Mouse (Mus musculus): ENCODE results near the gene Smyd2. TPM values are rescaled to one million over a fixed set of nuclear protein-coding genes. Genes with fewer than 3 reads are reported as not detected.

Smyd2 gene
- polyA plus RNA-seq, 1 experiment from 2014 or later: 87.3 TPM

GRCm38 (mm10) chr1:189916422-189917125, 5.6 kb downstream of the Smyd2 start:
- WGBS: 49% methylated on average over 10 of the region's 10 CpGs
- H3K27ac ChIP-seq: no peak overlapping the region
- no peaks in the 10 kb centered on the region for H3K9me3 ChIP-seq
- no peak overlapping the region for H3K4me2 ChIP-seq (replicated peaks)
- peaks cover 52% of the 10 kb centered on the region for H3K4me1 ChIP-seq
- no peaks in the 10 kb centered on the region for H3K27me3 ChIP-seq
- H3K9ac ChIP-seq: 0 out of 2 replicates have a peak overlapping the region, but pooled peaks have one; percentile 19
- no peak overlapping the region for H3K4me3 ChIP-seq
- H3K36me3 ChIP-seq: peaks cover 9% of the 10 kb centered on the region
- no peak for ATAC-seq (ENCODE audit: low FRiP score, low read depth)

DNA sequence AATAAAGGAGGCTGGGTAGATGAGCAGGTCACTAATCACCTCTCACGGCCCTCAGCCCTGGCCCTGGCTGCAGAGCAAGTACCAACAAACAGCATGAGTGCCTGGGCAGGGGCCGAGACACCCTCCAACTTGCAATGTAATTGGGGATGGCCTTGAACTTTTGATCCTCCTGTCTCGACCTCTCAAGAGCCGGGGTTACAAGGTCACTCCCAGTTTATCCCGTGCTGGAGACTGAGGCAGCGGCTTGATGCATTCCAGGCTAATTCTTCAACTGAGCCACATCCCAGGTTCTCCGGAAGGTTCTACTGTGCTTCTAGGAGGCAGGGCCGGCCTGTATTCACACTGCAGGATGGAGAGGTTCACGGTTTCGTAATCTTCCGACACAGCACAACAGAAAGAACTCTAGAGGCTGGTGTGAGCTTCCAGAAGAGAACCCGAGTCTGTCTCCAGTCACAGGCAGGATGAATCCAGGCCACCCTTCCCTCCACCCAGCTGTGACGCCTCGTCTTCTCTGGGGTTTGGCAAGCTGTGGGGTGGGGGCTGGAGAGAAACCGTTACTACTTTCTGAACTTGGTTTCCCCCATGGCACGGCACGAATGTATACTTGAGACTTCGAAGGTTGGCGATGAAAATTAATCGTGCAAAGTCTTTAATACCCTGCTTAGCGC, 8.9 kb downstream of the Smyd2 start:
- Histone ChIP-seq H3K36me3 (peaks cover 22% of the 10 kb centered on the region), H3K27me3 (no peaks in the 10 kb centered on the region), H3K9me3 (no peaks in the 10 kb centered on the region), H3K27ac (peak overlapping the region; percentile 1; the same call in 1 of the 2 replicates), H3K9ac (no peak overlapping the region), H3K4me2 (replicated peaks) (no peak overlapping the region), H3K4me1 (peaks cover 49% of the 10 kb centered on the region), H3K4me3 (no peak overlapping the region)
- WGBS: 80% methylated on average over 21 of the region's 21 CpGs
- ATAC-seq (ENCODE audit: low FRiP score, low read depth): no peak

GRCm38 (mm10) chr1:189910685-189911345, 11.3 kb downstream of the Smyd2 start:
- Histone ChIP-seq H3K4me3 (no peak overlapping the region), H3K27me3 (no peaks in the 10 kb centered on the region), H3K4me2 (replicated peaks) (no peak overlapping the region), H3K9me3 (no peaks in the 10 kb centered on the region), H3K27ac (no peak overlapping the region), H3K9ac (no peak overlapping the region), H3K4me1 (peaks cover 34% of the 10 kb centered on the region), H3K36me3 (peaks cover 30% of the 10 kb centered on the region)
- ATAC-seq (ENCODE audit: low FRiP score, low read depth): no peak
- 59% methylated on average over 13 of the region's 13 CpGs for WGBS

DNA sequence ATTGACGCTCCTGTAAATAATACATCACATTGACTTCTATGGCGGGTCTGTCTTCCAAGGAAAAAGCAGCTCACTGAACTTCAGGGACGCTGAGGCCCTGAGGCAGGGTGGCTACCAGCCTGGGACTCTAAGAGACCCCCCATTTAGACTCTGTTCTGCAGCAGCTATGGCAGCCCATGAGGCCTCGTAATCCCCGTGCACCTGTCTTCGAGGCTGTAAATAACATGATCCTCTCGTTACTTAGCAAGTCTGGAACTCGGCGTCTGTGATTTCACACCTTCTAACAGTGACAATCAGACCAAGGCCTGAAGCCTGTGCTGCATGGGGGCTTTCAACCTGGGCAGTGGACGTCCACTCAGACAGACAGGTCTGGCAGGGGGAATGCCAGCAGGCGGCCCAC, 19.0 kb downstream of the Smyd2 start:
- no peak overlapping the region for H3K27ac ChIP-seq
- peaks cover 30% of the 10 kb centered on the region for H3K36me3 ChIP-seq
- no peaks in the 10 kb centered on the region for H3K9me3 ChIP-seq
- H3K4me3 ChIP-seq: no peak overlapping the region
- no peaks in the 10 kb centered on the region for H3K27me3 ChIP-seq
- 0 out of 2 replicates have a peak, but pooled peaks have one; percentile 64 for ATAC-seq (ENCODE audit: low FRiP score, low read depth)
- WGBS: 46% methylated on average over 11 of the region's 11 CpGs
- H3K9ac ChIP-seq: no peak overlapping the region
- H3K4me1 ChIP-seq: peaks cover 15% of the 10 kb centered on the region
- H3K4me2 ChIP-seq (replicated peaks): no peak overlapping the region

- WGBS: 88% methylated on average over 9 of the region's 9 CpGs
- H3K36me3 ChIP-seq: peaks cover 23% of the 10 kb centered on the region
- no peak for ATAC-seq (ENCODE audit: low FRiP score, low read depth)
- H3K9ac ChIP-seq: no peak overlapping the region
- H3K4me1 ChIP-seq: peaks cover 15% of the 10 kb centered on the region
- H3K27ac ChIP-seq: no peak overlapping the region
- H3K4me2 ChIP-seq (replicated peaks): no peak overlapping the region
- H3K9me3 ChIP-seq: no peaks in the 10 kb centered on the region
- H3K4me3 ChIP-seq: no peak overlapping the region
- H3K27me3 ChIP-seq: no peaks in the 10 kb centered on the region
Measured at GRCm38 (mm10) chr1:189902413-189902812, 19.8 kb downstream of the Smyd2 start.

GRCm38 (mm10) chr1:189899526-189899925, 22.6 kb downstream of the Smyd2 start:
- 83% methylated on average over 6 of the region's 6 CpGs for WGBS
- Histone ChIP-seq H3K36me3 (peaks cover 45% of the 10 kb centered on the region), H3K4me3 (no peak overlapping the region)

GRCm38 (mm10) chr1:189898708-189899107, 23.5 kb downstream of the Smyd2 start:
- Histone ChIP-seq H3K4me2 (replicated peaks) (no peak overlapping the region), H3K9ac (no peak overlapping the region), H3K4me3 (no peak overlapping the region), H3K27me3 (no peaks in the 10 kb centered on the region), H3K27ac (no peak overlapping the region), H3K4me1 (peaks cover 15% of the 10 kb centered on the region), H3K9me3 (no peaks in the 10 kb centered on the region), H3K36me3 (peaks cover 53% of the 10 kb centered on the region)
- WGBS: 76% methylated on average over 13 of the region's 13 CpGs
- no peak for ATAC-seq (ENCODE audit: low FRiP score, low read depth)

More at GRCm38 (mm10) chr1:189899526-189899925, 22.6 kb downstream of the Smyd2 start:
- no peaks in the 10 kb centered on the region for H3K27me3 ChIP-seq
- H3K4me2 ChIP-seq (replicated peaks): no peak overlapping the region
- no peak overlapping the region for H3K9ac ChIP-seq
- ATAC-seq (ENCODE audit: low FRiP score, low read depth): no peak
- peaks cover 15% of the 10 kb centered on the region for H3K4me1 ChIP-seq
- no peaks in the 10 kb centered on the region for H3K9me3 ChIP-seq
- no peak overlapping the region for H3K27ac ChIP-seq

DNA sequence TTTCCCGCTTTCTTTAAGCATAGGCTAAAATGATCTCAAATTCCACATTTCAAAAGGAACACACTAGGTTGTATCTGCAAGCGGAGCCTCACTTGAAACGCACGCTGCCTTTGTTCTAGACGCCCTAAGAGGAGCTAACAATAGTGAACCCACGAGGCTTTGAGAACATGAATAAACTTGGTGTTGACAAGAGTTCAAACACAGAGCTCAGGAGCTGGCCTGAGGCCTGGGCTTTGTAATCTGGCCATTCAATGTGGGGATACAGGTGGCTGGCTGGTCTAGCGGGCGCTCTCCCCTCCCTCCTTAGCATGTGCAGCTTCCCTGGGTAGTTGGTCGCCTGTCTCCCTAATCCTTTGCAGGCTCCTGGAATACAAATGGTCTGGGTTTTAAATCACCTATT, 24.3 kb downstream of the Smyd2 start:
- H3K9me3 ChIP-seq: no peaks in the 10 kb centered on the region
- H3K27me3 ChIP-seq: no peaks in the 10 kb centered on the region
- no peak overlapping the region for H3K27ac ChIP-seq
- H3K4me3 ChIP-seq: no peak overlapping the region
- no peak overlapping the region for H3K9ac ChIP-seq
- WGBS: 79% methylated on average over 9 of the region's 9 CpGs
- H3K4me2 ChIP-seq (replicated peaks): no peak overlapping the region
- peaks cover 61% of the 10 kb centered on the region for H3K36me3 ChIP-seq
- peaks cover 6% of the 10 kb centered on the region; the same call in 1 of the 2 replicates for H3K4me1 ChIP-seq
- ATAC-seq (ENCODE audit: low FRiP score, low read depth): no peak

GRCm38 (mm10) chr1:189894191-189894590, 28.0 kb downstream of the Smyd2 start:
- Histone ChIP-seq H3K4me1 (no peaks in the 10 kb centered on the region), H3K9me3 (no peaks in the 10 kb centered on the region), H3K27me3 (no peaks in the 10 kb centered on the region), H3K4me3 (no peak overlapping the region), H3K36me3 (peaks cover 50% of the 10 kb centered on the region), H3K9ac (no peak overlapping the region), H3K27ac (no peak overlapping the region), H3K4me2 (replicated peaks) (no peak overlapping the region)
- no peak for ATAC-seq (ENCODE audit: low FRiP score, low read depth)
- WGBS: 92% methylated on average over 9 of the region's 9 CpGs

GRCm38 (mm10) chr1:189888749-189889148, 33.4 kb downstream of the Smyd2 start:
- Histone ChIP-seq H3K9ac (no peak overlapping the region), H3K4me3 (no peak overlapping the region), H3K4me1 (no peaks in the 10 kb centered on the region), H3K36me3 (peaks cover 38% of the 10 kb centered on the region), H3K27ac (no peak overlapping the region), H3K9me3 (no peaks in the 10 kb centered on the region), H3K27me3 (no peaks in the 10 kb centered on the region), H3K4me2 (replicated peaks) (no peak overlapping the region)
- WGBS: 68% methylated on average over 10 of the region's 10 CpGs
- no peak for ATAC-seq (ENCODE audit: low FRiP score, low read depth)

DNA sequence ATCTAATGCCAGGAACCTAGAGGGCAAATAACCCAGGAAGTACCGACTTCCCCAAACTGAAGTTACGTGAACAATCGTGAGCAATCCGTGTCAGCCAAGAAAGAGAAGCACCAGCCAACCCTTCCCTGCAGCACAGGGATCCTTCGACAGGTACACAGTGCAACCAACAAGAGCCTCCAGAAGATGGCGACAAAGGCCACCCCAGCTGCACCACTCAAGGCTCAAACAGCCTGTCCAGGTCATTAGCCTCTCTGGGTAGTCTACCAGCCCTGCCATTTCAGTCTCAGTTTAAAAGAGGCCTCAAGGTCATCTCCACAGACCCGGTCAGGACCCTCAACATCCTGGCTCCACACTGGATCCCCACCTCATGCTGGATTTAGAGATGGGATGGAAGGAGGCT, 34.6 kb downstream of the Smyd2 start:
- Histone ChIP-seq H3K36me3 (peaks cover 29% of the 10 kb centered on the region), H3K9me3 (no peaks in the 10 kb centered on the region), H3K9ac (no peak overlapping the region), H3K27me3 (no peaks in the 10 kb centered on the region), H3K4me2 (replicated peaks) (no peak overlapping the region), H3K4me1 (peaks cover 4% of the 10 kb centered on the region; the same call in 1 of the 2 replicates), H3K4me3 (no peak overlapping the region), H3K27ac (no peak overlapping the region)
- no peak for ATAC-seq (ENCODE audit: low FRiP score, low read depth)
- 29% methylated on average over 7 of the region's 7 CpGs for WGBS

- Histone ChIP-seq H3K36me3 (peaks cover 33% of the 10 kb centered on the region), H3K27ac (no peak overlapping the region), H3K4me3 (no peak overlapping the region), H3K4me2 (replicated peaks) (no peak overlapping the region), H3K4me1 (peaks cover 4% of the 10 kb centered on the region; the same call in 1 of the 2 replicates), H3K9ac (no peak overlapping the region), H3K27me3 (no peaks in the 10 kb centered on the region), H3K9me3 (no peaks in the 10 kb centered on the region)
- WGBS: 90% methylated on average over 6 of the region's 6 CpGs
- no peak for ATAC-seq (ENCODE audit: low FRiP score, low read depth)
Measured at GRCm38 (mm10) chr1:189885975-189886374, 36.2 kb downstream of the Smyd2 start.
